Mouse (Mus musculus) cortical plate, adult 2 months (tissue): Measurements from ENCODE around the gene Cbln3.

Experiments used
- CTCF ChIP-seq: fragments of 200-500 bp; IDR thresholded peaks from 2 replicates; pipeline ENCODE4 v1.5.1; 2011; ENCODE audit warnings: mild to moderate bottlenecking, control low read depth, low read length; ENCODE audit not compliant: insufficient read depth; ENCODE audit errors: extremely low read depth
- POLR2A ChIP-seq: fragments of 200-500 bp; IDR thresholded peaks from 2 replicates; pipeline ENCODE4 v1.6.1; 2011; ENCODE audit warnings: mild to moderate bottlenecking, low read length, control low read depth; ENCODE audit not compliant: insufficient read depth; ENCODE audit errors: extremely low read depth

DNA sequence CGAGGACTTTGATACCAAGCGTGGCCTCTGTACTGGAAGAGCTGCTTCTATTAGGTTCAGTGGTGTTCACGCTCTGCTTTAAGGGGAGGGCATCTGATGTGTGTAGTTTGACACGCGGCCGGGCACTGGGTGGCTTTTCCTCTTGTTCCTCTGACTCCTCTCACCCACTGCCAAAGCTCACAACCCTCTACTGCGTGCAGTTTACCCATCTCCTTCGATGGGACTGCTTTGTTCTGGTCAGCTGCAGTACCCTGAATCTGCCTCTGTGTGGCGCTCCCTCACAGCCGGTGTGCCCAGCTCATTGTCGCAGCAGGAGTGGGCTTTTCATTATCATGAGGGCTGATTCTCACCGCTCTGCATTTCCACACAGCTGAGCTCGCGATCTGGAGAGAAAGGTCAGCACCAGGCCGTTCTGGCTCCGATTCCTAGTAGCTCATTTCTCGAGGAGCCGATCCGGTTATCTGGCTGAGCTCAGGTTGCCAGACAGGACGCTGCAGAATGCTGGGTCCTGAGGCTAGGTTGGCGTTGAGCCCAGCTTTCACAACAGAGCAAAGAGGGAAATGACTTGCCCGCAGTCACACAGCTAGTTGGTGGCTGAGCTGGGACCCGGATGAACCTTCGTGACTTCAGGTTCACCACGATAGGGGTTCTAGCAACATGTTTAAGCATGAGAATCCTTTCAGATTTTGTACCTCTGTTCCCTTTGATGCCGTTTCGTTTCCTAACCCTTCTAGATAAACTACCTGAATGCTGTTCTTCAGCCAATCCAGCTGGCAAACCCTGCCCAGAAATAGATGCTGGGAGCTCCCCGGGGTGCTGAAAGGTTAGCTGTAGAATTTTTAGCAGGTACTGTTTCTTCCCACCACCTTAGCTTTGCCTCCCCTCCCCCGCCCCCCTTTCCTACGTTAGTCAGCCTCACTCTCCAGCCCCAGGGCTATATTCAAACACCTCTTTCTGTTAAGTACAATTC lies 10.2 kb downstream of the Cbln3 start:
- TF ChIP-seq CTCF (peak; percentile 88), POLR2A (no peak)
